Comparison of ENCODE assay signal across 7 mouse cellular contexts in the genomic region with DNA sequence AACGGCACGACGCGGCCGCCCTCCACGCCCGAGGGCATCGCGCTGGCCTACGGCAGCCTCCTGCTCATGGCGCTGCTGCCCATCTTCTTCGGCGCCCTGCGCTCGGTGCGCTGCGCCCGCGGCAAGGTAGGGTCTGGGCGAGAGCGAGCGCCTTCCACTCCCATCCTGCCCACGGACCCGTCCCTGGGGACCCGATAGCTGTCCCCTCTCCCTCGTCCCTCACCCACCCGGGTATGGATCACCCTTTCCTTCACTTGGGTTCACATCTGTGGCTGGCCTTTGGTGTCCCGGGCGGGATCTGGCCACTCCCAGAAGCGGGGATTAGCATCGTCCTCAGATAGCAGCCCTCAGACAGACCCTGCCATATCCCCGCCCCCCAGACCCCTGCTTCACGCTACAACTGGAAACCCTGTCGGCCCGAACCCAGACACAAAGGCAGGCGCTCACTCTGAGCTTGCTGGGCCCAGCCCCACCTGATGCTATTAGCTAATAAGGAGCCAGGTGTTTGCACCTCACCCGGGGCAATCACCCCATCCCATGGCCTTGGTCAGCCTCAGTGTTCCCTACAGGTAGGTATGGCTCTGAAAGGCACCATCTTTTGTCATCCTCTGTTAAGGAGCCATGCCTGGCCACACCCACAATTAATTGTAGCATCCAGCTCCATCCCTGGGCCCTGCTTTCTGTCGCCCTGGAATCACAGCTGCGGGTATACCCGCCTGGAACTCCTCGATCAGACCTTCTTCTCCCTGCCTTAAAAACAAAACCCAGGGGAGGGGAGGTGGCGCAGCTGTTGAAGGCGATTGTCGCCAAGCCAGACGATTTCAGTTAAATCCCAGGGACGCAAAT. TPM values are rescaled to one million over a fixed set of nuclear protein-coding genes. Genes with fewer than 3 reads are reported as not detected.
DNase-seq lines count a peak whose midpoint lies in the region; ATAC-seq lines count a peak whose summit lies in the region.

No protein-coding gene starts in this region.

- peaks cover 3% of the 10 kb centered on the region; the same call in 1 of the 2 replicates for H3K36me3 ChIP-seq in lung, embryonic 16.5 days (ENCODE audit: control insufficient read depth, insufficient read depth, low read length)
- H3K36me3 ChIP-seq in forebrain, embryonic 10.5 days (replicated peaks): peaks cover 37% of the 10 kb centered on the region
- H3K36me3 ChIP-seq in intestine, embryonic 14.5 days (ENCODE audit: control insufficient read depth, insufficient read depth, low read length): peaks cover 19% of the 10 kb centered on the region
- no peaks in the 10 kb centered on the region for H3K36me3 ChIP-seq in midbrain, embryonic 15.5 days (replicated peaks)

- WGBS in lung, embryonic 16.5 days: under 1% methylated on average over 46 of the region's 46 CpGs
- 1% methylated on average over 46 of the region's 46 CpGs for WGBS in forebrain, embryonic 10.5 days
- 1% methylated on average over 42 of the region's 46 CpGs for WGBS in intestine, embryonic 14.5 days
- WGBS in midbrain, embryonic 15.5 days: under 1% methylated on average over 45 of the region's 46 CpGs

- peak overlapping the region; percentile 88 for H3K4me3 ChIP-seq in lung, embryonic 16.5 days (ENCODE audit: low read length)
- peak overlapping the region; percentile 100 for H3K4me3 ChIP-seq in forebrain, embryonic 10.5 days
- peak overlapping the region; percentile 85 for H3K4me3 ChIP-seq in intestine, embryonic 14.5 days (ENCODE audit: low read depth, low read length)
- H3K4me3 ChIP-seq in midbrain, embryonic 15.5 days: peak overlapping the region; percentile 93

- peak; percentile 65 for ATAC-seq in lung, embryonic 16.5 days (ENCODE audit: low read depth)
- peak; percentile 83 for ATAC-seq in intestine, embryonic 14.5 days (replicated peaks; ENCODE audit: low FRiP score, low TSS enrichment, low read depth)
- peak; percentile 86 for ATAC-seq in midbrain, embryonic 15.5 days (replicated peaks)

- no peak for DNase-seq in lung, postnatal 25 days (ENCODE audit: low spot score)
- peak; percentile 28 for DNase-seq in adipocyte (ENCODE audit: low spot score)
- DNase-seq in forebrain, embryonic 10.5 days (ENCODE audit: extremely low spot score, low spot score): peak; percentile 79
- DNase-seq in intestine, embryonic 14.5 days (ENCODE audit: low spot score): peak; percentile 88
- DNase-seq in urinary bladder, postnatal 14 days (ENCODE audit: low spot score): no peak

- H3K4me2 ChIP-seq in lung, embryonic 16.5 days (ENCODE audit: low read depth, low read length): peak overlapping the region; percentile 71
- H3K4me2 ChIP-seq in intestine, embryonic 14.5 days (ENCODE audit: low read length): peak overlapping the region; percentile 88
- H3K4me2 ChIP-seq in midbrain, embryonic 15.5 days: peak overlapping the region; percentile 94

- no peaks in the 10 kb centered on the region for H3K9me3 ChIP-seq in lung, embryonic 16.5 days (ENCODE audit: control insufficient read depth, low read length)
- no peaks in the 10 kb centered on the region for H3K9me3 ChIP-seq in forebrain, embryonic 10.5 days
- no peaks in the 10 kb centered on the region for H3K9me3 ChIP-seq in intestine, embryonic 14.5 days (ENCODE audit: control insufficient read depth, low read length)
- H3K9me3 ChIP-seq in midbrain, embryonic 15.5 days: no peaks in the 10 kb centered on the region

- H3K27me3 ChIP-seq in lung, embryonic 16.5 days (ENCODE audit: control insufficient read depth, insufficient read depth, low read depth, low read length): no peaks in the 10 kb centered on the region
- H3K27me3 ChIP-seq in forebrain, embryonic 10.5 days (ENCODE audit: poor library complexity, severe bottlenecking): no peaks in the 10 kb centered on the region
- no peaks in the 10 kb centered on the region for H3K27me3 ChIP-seq in intestine, embryonic 14.5 days (replicated peaks; ENCODE audit: control insufficient read depth, insufficient read depth, low read length)
- no peaks in the 10 kb centered on the region for H3K27me3 ChIP-seq in midbrain, embryonic 15.5 days (replicated peaks)

- H3K4me1 ChIP-seq in lung, embryonic 16.5 days (replicated peaks; ENCODE audit: control insufficient read depth, insufficient read depth, low read length): peaks cover 28% of the 10 kb centered on the region
- peaks cover 31% of the 10 kb centered on the region for H3K4me1 ChIP-seq in forebrain, embryonic 10.5 days
- H3K4me1 ChIP-seq in intestine, embryonic 14.5 days (replicated peaks; ENCODE audit: control insufficient read depth, insufficient read depth, low read length): peaks cover 19% of the 10 kb centered on the region
- peaks cover 43% of the 10 kb centered on the region for H3K4me1 ChIP-seq in midbrain, embryonic 15.5 days

- H3K27ac ChIP-seq in lung, embryonic 16.5 days (ENCODE audit: low read length): peak overlapping the region; percentile 90
- peak overlapping the region; percentile 98 for H3K27ac ChIP-seq in forebrain, embryonic 10.5 days
- peak overlapping the region; percentile 95 for H3K27ac ChIP-seq in intestine, embryonic 14.5 days (ENCODE audit: low read depth)
- H3K27ac ChIP-seq in midbrain, embryonic 15.5 days: peak overlapping the region; percentile 96

- H3K9ac ChIP-seq in lung, embryonic 16.5 days (ENCODE audit: low read length): peak overlapping the region; percentile 95
- peak overlapping the region; percentile 96 for H3K9ac ChIP-seq in intestine, embryonic 14.5 days (ENCODE audit: low read length)
- peak overlapping the region; percentile 87 for H3K9ac ChIP-seq in midbrain, embryonic 15.5 days

RNA-seq across cellular contexts. Expression of a gene that starts 0.6 kb away (rescaled TPM):
- polyA plus RNA-seq in lung, embryonic 16.5 days (2015; fragmentation: Nextera tagmentation; extraction: Ambion mirVana): 96.3 and 98.8 TPM in 2 replicates
- polyA plus RNA-seq in forebrain, embryonic 10.5 days (2016; fragmentation: Nextera tagmentation; extraction: Ambion mirVana): 90.7 and 93.2 TPM in 2 replicates
- polyA plus RNA-seq in intestine, embryonic 14.5 days (2014; fragmentation: Nextera tagmentation; extraction: Ambion mirVana): 108 and 113 TPM in 2 replicates
- polyA plus RNA-seq in midbrain, embryonic 15.5 days (2015; fragmentation: Nextera tagmentation; extraction: Ambion mirVana): 178 and 186 TPM in 2 replicates

RNA-seq across cellular contexts. Expression of a gene that starts 17.0 kb away (rescaled TPM):
- polyA plus RNA-seq in lung, embryonic 16.5 days (2015; fragmentation: Nextera tagmentation; extraction: Ambion mirVana): 26.1 and 27.4 TPM in 2 replicates
- 39.1 and 40.3 TPM in 2 replicates for polyA plus RNA-seq in forebrain, embryonic 10.5 days (2016; fragmentation: Nextera tagmentation; extraction: Ambion mirVana)
- 32.8 and 34.0 TPM in 2 replicates for polyA plus RNA-seq in intestine, embryonic 14.5 days (2014; fragmentation: Nextera tagmentation; extraction: Ambion mirVana)
- polyA plus RNA-seq in midbrain, embryonic 15.5 days (2015; fragmentation: Nextera tagmentation; extraction: Ambion mirVana): 33.7 and 34.3 TPM in 2 replicates

RNA-seq across cellular contexts. Expression of a gene that starts 43.1 kb away (rescaled TPM):
- 8.4 and 8.6 TPM in 2 replicates for polyA plus RNA-seq in lung, embryonic 16.5 days (2015; fragmentation: Nextera tagmentation; extraction: Ambion mirVana)
- 0.16 and 0.18 TPM in 2 replicates for polyA plus RNA-seq in forebrain, embryonic 10.5 days (2016; fragmentation: Nextera tagmentation; extraction: Ambion mirVana)
- 9.6 and 12.9 TPM in 2 replicates for polyA plus RNA-seq in intestine, embryonic 14.5 days (2014; fragmentation: Nextera tagmentation; extraction: Ambion mirVana)
- polyA plus RNA-seq in midbrain, embryonic 15.5 days (2015; fragmentation: Nextera tagmentation; extraction: Ambion mirVana): 0.30 and 0.40 TPM in 2 replicates

RNA-seq across cellular contexts. Expression of a gene that starts 47.0 kb away (rescaled TPM):
- 1.2 and 3.7 TPM in 2 replicates for polyA plus RNA-seq in lung, embryonic 16.5 days (2015; fragmentation: Nextera tagmentation; extraction: Ambion mirVana)
- not detected in 2 replicates for polyA plus RNA-seq in forebrain, embryonic 10.5 days (2016; fragmentation: Nextera tagmentation; extraction: Ambion mirVana)
- 1.4 and 2.3 TPM in 2 replicates for polyA plus RNA-seq in intestine, embryonic 14.5 days (2014; fragmentation: Nextera tagmentation; extraction: Ambion mirVana)
- polyA plus RNA-seq in midbrain, embryonic 15.5 days (2015; fragmentation: Nextera tagmentation; extraction: Ambion mirVana): not detected in 2 replicates

Comparison
In these comparisons a context has a peak if more than half of its experiments do, and no peak if none do; other contexts are left out.
1. DNase-seq: peak in adipocyte (single experiment), forebrain, embryonic 10.5 days (single experiment) and intestine, embryonic 14.5 days (single experiment); none in lung, postnatal 25 days (single experiment) and urinary bladder, postnatal 14 days (single experiment).
2. Peak in every context shown above with its lines, with median percentiles within 50 percentile points of each other: ATAC-seq, H3K27ac ChIP-seq, H3K4me2 ChIP-seq, H3K4me3 ChIP-seq and H3K9ac ChIP-seq.